Mouse (Mus musculus) liver, adult 2 months (tissue): ENCODE measurements at regions not wholly inside any gene's neighbourhood (a gene's known extent, or its start where the extent isn't known, plus 50 kb on each side); places are given as distances from the start of the nearest gene placed in this dataset.

ENCODE experiments used
- DNase-seq: peaks from one replicate; pipeline ENCODE4 v3.0.0-alpha.2; 2011; ENCODE audit warnings: low read depth, low spot score; ENCODE audit errors: extremely low read depth
- H3K27ac ChIP-seq: fragments of 200-500 bp; replicated peaks from 2 replicates; pipeline ENCODE4 v1.5.1; 2012; ENCODE audit warnings: low read depth, mild to moderate bottlenecking, control low read depth, inconsistent platforms, low read length; ENCODE audit not compliant: insufficient read depth
- H3K27me3 ChIP-seq: fragments of 200-500 bp; 2 replicates; pipeline ENCODE4 v1.6.1; 2012; ENCODE audit warnings: mild to moderate bottlenecking, moderate library complexity, low read length, inconsistent platforms; ENCODE audit not compliant: control insufficient read depth, insufficient read depth
- H3K36me3 ChIP-seq: fragments of 200-500 bp; 2 replicates; pipeline ENCODE4 v1.6.1; 2012; ENCODE audit warnings: low read length, inconsistent platforms; ENCODE audit not compliant: control insufficient read depth, insufficient read depth
- H3K4me1 ChIP-seq: fragments of 200-500 bp; 2 replicates; pipeline ENCODE4 v1.6.1; 2011; ENCODE audit warnings: low read length; ENCODE audit not compliant: control insufficient read depth, insufficient read depth
- H3K4me3 ChIP-seq: fragments of 200-500 bp; 2 replicates; pipeline ENCODE4 v1.5.1; 2011; ENCODE audit warnings: low read depth, mild to moderate bottlenecking, control low read depth, low read length, moderate library complexity; ENCODE audit not compliant: insufficient read depth
- H3K79me2 ChIP-seq: fragments of 200-500 bp; 2 replicates; pipeline ENCODE4 v1.6.1; 2012; ENCODE audit warnings: inconsistent platforms, mild to moderate bottlenecking, low read length, moderate library complexity; ENCODE audit not compliant: control insufficient read depth, insufficient read depth
- H3K9ac ChIP-seq: fragments of 200-500 bp; 2 replicates; pipeline ENCODE4 v1.6.1; 2012; ENCODE audit warnings: low read depth, mild to moderate bottlenecking, control low read depth, inconsistent platforms, low read length
- CTCF ChIP-seq: fragments of 200-500 bp; IDR thresholded peaks from 2 replicates; pipeline ENCODE4 v1.5.1; 2011; ENCODE audit warnings: low read depth, low read length, control low read depth
- POLR2A ChIP-seq: fragments of 200-500 bp; IDR thresholded peaks from 2 replicates; pipeline ENCODE4 v1.6.1; 2011; ENCODE audit warnings: low read length, control low read depth; ENCODE audit not compliant: insufficient read depth; ENCODE audit errors: extremely low read depth
- WGBS: fragments of 180-500 bp; shearing (Covaris S2); methylation state at CpG from one replicate; pipeline ENCODE4 v1.1.7; 2018; 5-methylcytosine and 5-hydroxymethylcytosine counted together

DNA sequence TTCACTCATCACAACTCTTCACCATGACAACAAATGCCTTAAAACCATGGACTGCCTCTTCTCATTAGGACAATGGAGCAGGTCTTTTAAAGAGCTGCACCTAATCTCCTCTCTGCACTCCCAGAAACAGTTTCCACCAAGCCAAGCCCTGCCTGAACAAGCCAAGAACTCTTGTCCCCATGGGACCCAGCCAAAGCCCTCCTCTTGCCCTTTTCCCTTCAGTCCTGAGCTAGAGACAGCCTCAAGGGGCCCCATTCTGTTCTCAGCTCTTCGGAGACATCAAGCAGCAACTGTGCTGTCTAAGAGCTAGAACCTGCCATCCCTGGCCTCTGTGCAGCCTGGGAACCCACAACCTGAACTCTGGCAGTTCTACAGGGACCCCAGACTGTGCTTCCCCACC lies 345.0 kb upstream of the Irak1bp1 start:
- no peak for DNase-seq
- H3K4me1 ChIP-seq, result no peaks in the 10 kb centered on the region
- H3K27ac ChIP-seq, result no peak overlapping the region
- no peak overlapping the region for H3K9ac ChIP-seq
- 68% methylated on average over 1 of the region's 1 CpGs for WGBS
- TF ChIP-seq POLR2A (no peak), CTCF (no peak)
- no peaks in the 10 kb centered on the region for H3K79me2 ChIP-seq
- H3K4me3 ChIP-seq, result no peak overlapping the region
- H3K36me3 ChIP-seq, result no peaks in the 10 kb centered on the region
- no peaks in the 10 kb centered on the region for H3K27me3 ChIP-seq

DNA sequence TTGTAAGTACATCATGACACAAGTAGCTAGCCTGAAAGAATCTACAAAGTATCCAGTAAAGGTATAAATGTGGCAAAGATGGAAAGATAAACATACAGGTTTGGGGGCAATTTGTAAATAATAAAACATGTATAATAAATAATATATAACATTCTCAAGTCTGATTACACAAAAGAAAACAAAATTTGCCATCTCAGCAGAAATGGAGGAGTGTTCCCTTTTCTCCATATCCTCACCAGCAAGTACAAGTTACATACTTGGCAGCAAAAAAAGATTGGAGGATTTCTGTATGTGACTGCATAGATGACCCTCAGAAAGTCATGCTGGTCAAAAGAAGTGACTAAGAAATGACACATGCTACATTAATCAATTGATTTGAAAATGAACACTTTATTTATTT lies 335.9 kb upstream of the Irak1bp1 start:
- Histone ChIP-seq H3K79me2 (no peaks in the 10 kb centered on the region), H3K36me3 (no peaks in the 10 kb centered on the region), H3K4me1 (no peaks in the 10 kb centered on the region), H3K4me3 (no peak overlapping the region), H3K9ac (no peak overlapping the region), H3K27ac (no peak overlapping the region), H3K27me3 (no peaks in the 10 kb centered on the region)
- TF ChIP-seq POLR2A (no peak), CTCF (no peak)
- DNase-seq, result no peak

DNA sequence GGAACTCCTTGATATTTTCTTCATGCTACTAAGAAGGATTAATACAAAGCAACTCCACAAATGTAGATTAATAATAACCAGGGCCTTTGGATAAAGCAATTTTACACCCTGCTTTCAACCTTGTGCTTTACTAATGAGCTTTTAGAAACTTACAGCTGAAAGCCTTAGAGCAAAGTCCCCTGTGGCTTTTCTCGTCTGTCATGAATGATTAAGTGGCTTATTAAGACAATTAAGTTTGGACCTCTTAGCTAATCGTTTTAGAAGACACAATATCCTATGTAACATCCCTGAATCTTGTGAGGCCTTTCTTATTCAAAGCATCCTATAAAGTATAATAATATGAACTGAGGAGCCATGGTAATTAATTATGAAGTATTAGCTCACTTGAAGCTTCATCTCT lies 319.3 kb upstream of the Irak1bp1 start:
- Histone ChIP-seq H3K9ac (no peak overlapping the region), H3K4me3 (no peak overlapping the region), H3K27me3 (no peaks in the 10 kb centered on the region), H3K27ac (no peak overlapping the region), H3K79me2 (no peaks in the 10 kb centered on the region), H3K36me3 (no peaks in the 10 kb centered on the region), H3K4me1 (no peaks in the 10 kb centered on the region)
- no peak for DNase-seq
- no peak for TF ChIP-seq POLR2A
- TF ChIP-seq CTCF, result no peak
- WGBS, result 37% methylated on average over 2 of the region's 2 CpGs

DNA sequence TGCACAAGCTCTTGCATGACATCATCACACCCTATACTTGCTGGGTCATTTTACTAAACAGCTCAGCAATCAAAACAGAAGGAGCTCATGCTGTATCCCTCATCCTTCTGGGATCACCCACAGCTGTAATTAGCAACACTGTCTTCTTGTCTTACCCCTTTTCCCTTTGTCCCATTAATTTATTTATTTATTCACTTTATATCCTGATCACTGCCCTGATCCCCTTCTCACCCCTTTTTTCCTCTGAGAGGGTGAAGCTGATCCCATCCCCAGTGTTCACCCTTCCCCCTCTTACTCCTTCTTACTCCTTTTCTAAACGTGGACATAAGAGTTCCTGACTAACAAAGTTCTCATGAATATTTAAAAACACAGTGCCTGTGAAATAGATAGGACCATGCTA lies 310.3 kb upstream of the Irak1bp1 start:
- H3K79me2 ChIP-seq, result no peaks in the 10 kb centered on the region
- H3K4me3 ChIP-seq, result no peak overlapping the region
- TF ChIP-seq POLR2A (no peak), CTCF (no peak)
- no peak overlapping the region for H3K27ac ChIP-seq
- H3K36me3 ChIP-seq, result no peaks in the 10 kb centered on the region
- H3K4me1 ChIP-seq, result no peaks in the 10 kb centered on the region
- DNase-seq, result no peak
- H3K27me3 ChIP-seq, result no peaks in the 10 kb centered on the region
- 23% methylated on average over 1 of the region's 1 CpGs for WGBS
- H3K9ac ChIP-seq, result no peak overlapping the region

DNA sequence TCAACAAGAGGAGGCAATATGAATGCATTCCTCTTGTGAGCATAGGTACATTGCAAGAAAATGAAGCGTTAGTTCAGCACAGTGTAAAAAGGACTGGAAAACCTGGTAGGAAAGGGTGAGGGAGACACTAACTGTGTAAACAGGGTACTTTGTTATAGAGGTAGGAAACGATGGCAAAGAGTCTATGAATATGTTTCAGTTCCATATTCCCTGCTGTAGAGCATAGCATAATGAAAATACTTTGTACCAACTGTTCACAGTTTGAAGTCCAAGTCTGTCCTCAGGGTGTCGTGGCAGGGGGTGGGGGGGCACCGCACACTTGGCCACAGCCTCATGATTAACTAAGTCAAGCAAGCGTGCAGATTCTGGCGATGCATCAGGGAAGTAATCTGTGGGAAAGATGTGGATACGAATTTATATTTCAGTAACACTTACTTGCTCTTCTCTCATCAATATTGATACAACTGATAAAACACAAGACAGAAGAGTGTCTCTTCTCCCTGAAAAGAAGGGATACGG lies 301.4 kb upstream of the Irak1bp1 start:
- no peak for TF ChIP-seq CTCF
- TF ChIP-seq POLR2A, result no peak
- 73% methylated on average over 8 of the region's 8 CpGs for WGBS
- H3K79me2 ChIP-seq, result no peaks in the 10 kb centered on the region

DNA sequence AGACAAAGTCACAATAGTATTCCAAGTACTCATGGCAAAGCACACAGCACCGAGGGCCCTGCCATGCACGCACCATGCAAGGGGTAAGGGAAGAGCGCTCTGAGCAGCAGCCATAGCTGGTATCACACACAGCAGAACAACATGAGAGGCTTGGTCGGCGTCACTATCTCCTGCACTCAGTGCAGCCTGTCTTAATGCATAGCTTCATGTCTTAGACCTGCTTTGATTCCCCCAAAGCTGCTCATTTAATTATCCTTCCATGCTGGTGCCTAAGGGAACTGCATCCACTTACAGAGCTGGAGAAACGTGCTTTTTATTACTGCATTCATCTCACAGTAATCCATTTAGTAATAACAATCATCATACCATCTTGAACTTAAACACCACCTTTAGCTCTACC lies 276.6 kb upstream of the Irak1bp1 start:
- Histone ChIP-seq H3K27ac (no peak overlapping the region), H3K36me3 (no peaks in the 10 kb centered on the region), H3K9ac (no peak overlapping the region), H3K4me1 (no peaks in the 10 kb centered on the region), H3K4me3 (no peak overlapping the region), H3K27me3 (no peaks in the 10 kb centered on the region), H3K79me2 (no peaks in the 10 kb centered on the region)
- no peak for DNase-seq
- WGBS, result 81% methylated on average over 6 of the region's 6 CpGs
- TF ChIP-seq POLR2A (no peak), CTCF (no peak)

More for the DNA sequence above, 301.4 kb upstream of the Irak1bp1 start:
- H3K36me3 ChIP-seq, result no peaks in the 10 kb centered on the region
- H3K27me3 ChIP-seq, result no peaks in the 10 kb centered on the region
- H3K4me1 ChIP-seq, result no peaks in the 10 kb centered on the region
- no peak overlapping the region for H3K27ac ChIP-seq
- H3K9ac ChIP-seq, result no peak overlapping the region
- H3K4me3 ChIP-seq, result no peak overlapping the region
- no peak for DNase-seq
